Mouse (Mus musculus) testis, adult 2 months (tissue): ENCODE results near the gene Ank3.

ENCODE experiments used
- CTCF ChIP-seq: fragments of 200-500 bp; IDR thresholded peaks from 2 replicates; pipeline ENCODE4 v1.5.1; 2012; ENCODE audit warnings: low read depth, mild to moderate bottlenecking, inconsistent platforms, low read length, moderate library complexity; ENCODE audit not compliant: control insufficient read depth, insufficient read depth, insufficient replicate concordance
- POLR2A ChIP-seq: fragments of 200-500 bp; IDR thresholded peaks from 2 replicates; pipeline ENCODE4 v1.6.1; 2012; ENCODE audit warnings: low read depth, mild to moderate bottlenecking, inconsistent platforms, low read length, moderate library complexity; ENCODE audit not compliant: control insufficient read depth

GRCm38 (mm10) chr10:70063881-70064555 lies 665.4 kb downstream of the Ank3 start:
- TF ChIP-seq CTCF (no peak), POLR2A (no peak)
